In genomic region chr7:30072146-30073028, GRCm38 (mm10) we compare ENCODE assay signal across 8 mouse cellular contexts. TPM values are rescaled to one million over a fixed set of nuclear protein-coding genes. Genes with fewer than 3 reads are reported as not detected.
DNase-seq lines count a peak whose midpoint lies in the region; ATAC-seq and TF ChIP-seq lines count a peak whose summit lies in the region.

Zfp82 (minus strand) TSS chr7:30072900.

- TF ChIP-seq CTCF in MEL (IDR thresholded peaks at IDR 0.05 in 2 of 3, conservative IDR thresholded peaks at IDR 0.05 in 1 of 3; ENCODE audit: control insufficient read depth in 1 of 3, insufficient read depth in 1 of 3, low read depth in 2 of 3, low read length in 3 of 3, poor library complexity in 1 of 3, severe bottlenecking in 1 of 3) = no peak
- TF ChIP-seq CTCF in lung, postnatal 0 days (IDR thresholded peaks at IDR 0.05) = no peak

- H3K9me3 ChIP-seq in MEL (replicated peaks; ENCODE audit: insufficient read depth, low read length) = no peaks in the 10 kb centered on the region
- H3K9me3 ChIP-seq in forebrain, embryonic 15.5 days = no peaks in the 10 kb centered on the region
- no peaks in the 10 kb centered on the region for H3K9me3 ChIP-seq in lung, postnatal 0 days (ENCODE audit: low read length)

- WGBS in forebrain, embryonic 15.5 days = under 1% methylated on average over 50 of the region's 50 CpGs
- WGBS in lung, postnatal 0 days = under 1% methylated on average over 45 of the region's 50 CpGs

- H3K9ac ChIP-seq in MEL (ENCODE audit: control insufficient read depth, low read depth, low read length, poor library complexity, severe bottlenecking) = peak within 1 kb of the TSS; percentile 57
- peak within 1 kb of the TSS; percentile 93 for H3K9ac ChIP-seq in forebrain, embryonic 15.5 days (replicated peaks)
- peak within 1 kb of the TSS; percentile 44 for H3K9ac ChIP-seq in lung, postnatal 0 days (replicated peaks; ENCODE audit: low read depth)

- H3K79me2 ChIP-seq in MEL (ENCODE audit: control insufficient read depth, insufficient read depth, low read length, poor library complexity) = no peaks in the 10 kb centered on the region; the same call in 1 of the 2 replicates

- no peaks in the 10 kb centered on the region for H3K36me3 ChIP-seq in MEL (ENCODE audit: control insufficient read depth in 1 of 2, insufficient read depth in 2 of 2, low read length in 2 of 2)
- H3K36me3 ChIP-seq in forebrain, embryonic 15.5 days = peaks cover 29% of the 10 kb centered on the region; the same call in 1 of the 2 replicates
- H3K36me3 ChIP-seq in lung, postnatal 0 days (ENCODE audit: insufficient read depth, low read length) = no peaks in the 10 kb centered on the region

- no peaks in the 10 kb centered on the region for H3K27me3 ChIP-seq in MEL (ENCODE audit: control insufficient read depth in 1 of 2, insufficient read depth in 2 of 2, low read length in 2 of 2)
- no peaks in the 10 kb centered on the region for H3K27me3 ChIP-seq in forebrain, embryonic 15.5 days
- H3K27me3 ChIP-seq in lung, postnatal 0 days (replicated peaks; ENCODE audit: insufficient read depth, low read length) = no peaks in the 10 kb centered on the region

- ATAC-seq in forebrain, embryonic 15.5 days (replicated peaks) = peak; percentile 93
- peak; percentile 90 for ATAC-seq in lung, postnatal 0 days

- peak within 1 kb of the TSS; percentile 97 for H3K4me2 ChIP-seq in forebrain, embryonic 15.5 days (replicated peaks)
- H3K4me2 ChIP-seq in lung, postnatal 0 days (replicated peaks; ENCODE audit: low read depth, low read length) = peak within 1 kb of the TSS; percentile 96

- H3K4me1 ChIP-seq in MEL (ENCODE audit: control insufficient read depth in 1 of 2, insufficient read depth in 2 of 2, low read length in 2 of 2) = no peaks in the 10 kb centered on the region
- H3K4me1 ChIP-seq in forebrain, embryonic 15.5 days = peaks cover 20% of the 10 kb centered on the region
- H3K4me1 ChIP-seq in lung, postnatal 0 days (ENCODE audit: insufficient read depth, low read depth, low read length) = no peaks in the 10 kb centered on the region

- peak; percentile 42 to 75 for TF ChIP-seq POLR2A in MEL (IDR thresholded peaks at IDR 0.05; ENCODE audit: control insufficient read depth in 1 of 2, insufficient read depth in 1 of 2, low read depth in 1 of 2, low read length in 2 of 2, poor library complexity in 1 of 2)

- H3K27ac ChIP-seq in MEL (ENCODE audit: control insufficient read depth, low read depth, low read length) = peak within 1 kb of the TSS; percentile 3; the same call in 1 of the 2 replicates
- H3K27ac ChIP-seq in forebrain, embryonic 15.5 days (replicated peaks) = peak within 1 kb of the TSS; percentile 89
- no peak within 1 kb of the TSS for H3K27ac ChIP-seq in lung, postnatal 0 days (ENCODE audit: low read length)

- peak; percentile 95 for DNase-seq in MEL (ENCODE audit: low read depth, low spot score)
- peak; percentile 89 for DNase-seq in cerebellum, adult 11-12 months
- peak; percentile 58 for DNase-seq in heart, postnatal 25 days (ENCODE audit: low spot score)
- DNase-seq in layer of hippocampus, adult 8-10 months (ENCODE audit: low spot score in 2 of 2) = peak; percentile 57 to 79
- peak; percentile 87 for DNase-seq in lung, postnatal 0 days (ENCODE audit: low spot score)
- DNase-seq in ovary, postnatal 14 days (ENCODE audit: low spot score) = peak; percentile 61
- peak; percentile 85 to 87 for DNase-seq in thymus, postnatal 10 days (ENCODE audit: low spot score in 2 of 2)

- TF ChIP-seq RAD21 in MEL (IDR thresholded peaks at IDR 0.05; ENCODE audit: low read depth, low read length) = no peak

- intact Hi-C loops in heart, postnatal 25 days (cut with DNase I) = no loop called here

- peak within 1 kb of the TSS; percentile 70 to 88 for H3K4me3 ChIP-seq in MEL (ENCODE audit: control insufficient read depth in 1 of 2, insufficient read depth in 1 of 2, low read depth in 2 of 2, low read length in 2 of 2)
- peak within 1 kb of the TSS; percentile 97 for H3K4me3 ChIP-seq in forebrain, embryonic 15.5 days
- peak within 1 kb of the TSS; percentile 68 for H3K4me3 ChIP-seq in lung, postnatal 0 days (ENCODE audit: low read depth, low read length)

- no peak for TF ChIP-seq EP300 in MEL (IDR thresholded peaks at IDR 0.05; ENCODE audit: low read depth in 1 of 2, low read length in 2 of 2)
- TF ChIP-seq EP300 in lung, postnatal 0 days (IDR thresholded peaks at IDR 0.05) = no peak

TF ChIP-seq in MEL, 35 proteins besides CTCF, POLR2A, EP300 and RAD21:
- peak; percentile 70; the same call in 1 of the 2 replicates for TF ChIP-seq TBP (IDR thresholded peaks at IDR 0.05; ENCODE audit: low read depth, low read length)
- TF ChIP-seq POLR2AphosphoS2 (IDR thresholded peaks at IDR 0.05; ENCODE audit: low read length) = peak; percentile 69; the same call in 1 of the 2 replicates
- TF ChIP-seq ZC3H11A (IDR thresholded peaks at IDR 0.05; ENCODE audit: low read depth, low read length) = no peak
- peak; percentile 52; the same call in 1 of the 2 replicates for TF ChIP-seq MYC (IDR thresholded peaks at IDR 0.05; ENCODE audit: low read depth, low read length)
- TF ChIP-seq SIN3A (IDR thresholded peaks at IDR 0.05; ENCODE audit: low read length) = peak; percentile 48
- peak; percentile 75 for TF ChIP-seq ZMIZ1 (IDR thresholded peaks at IDR 0.05; ENCODE audit: low read depth, low read length)
- TF ChIP-seq TAL1 (IDR thresholded peaks at IDR 0.05; ENCODE audit: low read length) = no peak
- TF ChIP-seq E2F4 (IDR thresholded peaks at IDR 0.05; ENCODE audit: borderline replicate concordance, low read depth, low read length) = no peak
- TF ChIP-seq MAX (IDR thresholded peaks at IDR 0.05; ENCODE audit: low read length) = peak; percentile 25; the same call in 1 of the 2 replicates
- peak; percentile 87 for TF ChIP-seq NRF1 (IDR thresholded peaks at IDR 0.05; ENCODE audit: insufficient read depth, low read depth, low read length, poor library complexity, severe bottlenecking)
- TF ChIP-seq MXI1 (IDR thresholded peaks at IDR 0.05; ENCODE audit: low read depth, low read length) = peak; percentile 70
- TF ChIP-seq POLR2AphosphoS5 (IDR thresholded peaks at IDR 0.05; ENCODE audit: borderline replicate concordance, low read depth, low read length) = no peak
- TF ChIP-seq ELF1 (IDR thresholded peaks at IDR 0.05; ENCODE audit: low read depth, low read length) = peak; percentile 28; the same call in 1 of the 2 replicates
- TF ChIP-seq MAZ (IDR thresholded peaks at IDR 0.05; ENCODE audit: low read depth, low read length) = 0 out of 2 replicates have a peak, but pooled peaks have one; percentile 74
- TF ChIP-seq HCFC1 (IDR thresholded peaks at IDR 0.05; ENCODE audit: low read depth, low read length) = peak; percentile 72
- no peak for TF ChIP-seq ETS1 (IDR thresholded peaks at IDR 0.05; ENCODE audit: low read depth, low read length)
- peak; percentile 76 for TF ChIP-seq NELFE (IDR thresholded peaks at IDR 0.05; ENCODE audit: low read depth, low read length)

RNA-seq across cellular contexts. Expression of gene Zfp82, which starts in this region (rescaled TPM):
- total RNA-seq in MEL (2012; rRNA removed) = 2.2 and 2.4 TPM in 2 replicates
- polyA plus RNA-seq in MEL (2012; ENCODE audit: insufficient read depth in 1 of 2, insufficient read length in 2 of 2, low read depth in 1 of 2, low replicate concordance in 2 of 2, missing spikeins in 1 of 2) = 1 to 10 TPM in 1 of 2 experiments, not detected in 1; 2.0 TPM
- polyA plus RNA-seq in forebrain, embryonic 15.5 days (2015; fragmentation: Nextera tagmentation; extraction: Ambion mirVana) = 14.3 and 14.7 TPM in 2 replicates
- total RNA-seq in heart, postnatal 25 days (2021) = 1 to 10 TPM; 1.9 to 2.0 TPM
- total RNA-seq in layer of hippocampus, adult 8-10 months (2022) = 1 to 10 TPM; 4.3 to 7.1 (median 5.1) TPM
- 3.8 and 4.0 TPM in 2 replicates for polyA plus RNA-seq in lung, postnatal 0 days (2015; fragmentation: Nextera tagmentation; extraction: Ambion mirVana)
